Mouse (Mus musculus) neutrophil, adult 5-6 weeks (primary cell): Measurements from ENCODE around the gene Nfxl1. TPM values are rescaled to one million over a fixed set of nuclear protein-coding genes. Genes with fewer than 3 reads are reported as not detected.

Experiments
- ATAC-seq: fragments of 151-379, 151-347 bp; 2 replicates; pipeline ENCODE4 v1.8.0; 2017; ENCODE audit warnings: mild to moderate bottlenecking, moderate TSS enrichment; ENCODE audit not compliant: insufficient number of reproducible peaks, poor library complexity, low FRiP score, severe bottlenecking; ENCODE audit errors: extremely low read depth
- total RNA-seq: library from RNA; stranded (forward); fragments of 200-1000 nt; gene quantifications from 2 replicates; pipeline ENCODE4 v1.2.3, GENCODE M21; 2017

The Nfxl1 gene
- total RNA-seq, 1 experiment from 2014 or later, result 24.9 TPM

GRCm38 (mm10) chr5:72503531-72504523, 55.7 kb downstream of the Nfxl1 start, which contains the start of gene Corin:
Corin (minus strand) TSS chr5:72504473.
- no peak for ATAC-seq

GRCm38 (mm10) chr5:72502778-72503177, 56.7 kb downstream of the Nfxl1 start:
- no peak for ATAC-seq

- no peak for ATAC-seq
Measured at GRCm38 (mm10) chr5:72501763-72502162, 57.7 kb downstream of the Nfxl1 start.

- ATAC-seq, result no peak
Measured at GRCm38 (mm10) chr5:72498271-72498670, 61.2 kb downstream of the Nfxl1 start.

- ATAC-seq, result no peak
Measured at GRCm38 (mm10) chr5:72496756-72497155, 62.7 kb downstream of the Nfxl1 start.

GRCm38 (mm10) chr5:72493906-72494305, 65.6 kb downstream of the Nfxl1 start:
- ATAC-seq, result no peak

- no peak for ATAC-seq
Measured at GRCm38 (mm10) chr5:72491232-72491631, 68.3 kb downstream of the Nfxl1 start.

- no peak for ATAC-seq
Measured at GRCm38 (mm10) chr5:72480456-72480855, 79.0 kb downstream of the Nfxl1 start.

GRCm38 (mm10) chr5:72472317-72473009, 87.0 kb downstream of the Nfxl1 start:
- no peak for ATAC-seq

GRCm38 (mm10) chr5:72471746-72472145, 87.7 kb downstream of the Nfxl1 start:
- ATAC-seq, result no peak

- ATAC-seq, result no peak
Measured at GRCm38 (mm10) chr5:72464932-72465331, 94.6 kb downstream of the Nfxl1 start.

Other genes with a start within 250 kb of the Nfxl1 start
- not detected in 2 replicates for gene Corin, start 55.2 kb downstream of the Nfxl1 start, total RNA-seq
- gene Zar1, start 21.6 kb upstream of the Nfxl1 start, total RNA-seq, result not detected in 2 replicates
- 0.47 TPM in 1 of 2 replicates, not detected in the other for gene Gm5868, start 27.9 kb upstream of the Nfxl1 start, total RNA-seq
- gene Cnga1, start 84.6 kb upstream of the Nfxl1 start, total RNA-seq, result 0.49 and 0.93 TPM in 2 replicates
- 0.98 and 1.2 TPM in 2 replicates for gene Nipal1, start 88.1 kb upstream of the Nfxl1 start, total RNA-seq
- 20.1 and 22.3 TPM in 2 replicates for gene Txk, start 193.1 kb upstream of the Nfxl1 start, total RNA-seq